Mouse (Mus musculus) embryonic facial prominence, embryonic 10.5 days (tissue): ENCODE data around the gene Arid5b. TPM values are rescaled to one million over a fixed set of nuclear protein-coding genes. Genes with fewer than 3 reads are reported as not detected.
A peak's percentile ranks its signal among the peaks of the same experiment; 100 is the strongest.

ENCODE experiments used
- DNase-seq: peaks from one replicate; pipeline ENCODE4 v3.0.0-alpha.2; 2017; ENCODE audit warnings: low spot score
- H3K27ac ChIP-seq: fragments of 300-500 bp; sonication (generic); replicated peaks from 2 replicates; pipeline ENCODE4 v1.5.1; 2016; ENCODE audit warnings: mild to moderate bottlenecking
- H3K27me3 ChIP-seq: fragments of 300-500 bp; sonication (generic); replicated peaks from 2 replicates; pipeline ENCODE4 v1.6.1; 2016; ENCODE audit warnings: low read depth, mild to moderate bottlenecking; ENCODE audit not compliant: poor library complexity, severe bottlenecking
- H3K36me3 ChIP-seq: fragments of 300-500 bp; sonication (generic); replicated peaks from 2 replicates; pipeline ENCODE4 v1.6.1; 2016; ENCODE audit warnings: mild to moderate bottlenecking, moderate library complexity
- H3K4me1 ChIP-seq: fragments of 300-500 bp; sonication (generic); 2 replicates; pipeline ENCODE4 v1.6.1; 2016
- H3K4me3 ChIP-seq: fragments of 300-500 bp; sonication (generic); 2 replicates; pipeline ENCODE4 v1.5.1; 2016; ENCODE audit warnings: mild to moderate bottlenecking, moderate library complexity
- H3K9me3 ChIP-seq: fragments of 300-500 bp; sonication (generic); 2 replicates; pipeline ENCODE4 v1.6.1; 2016; ENCODE audit warnings: mild to moderate bottlenecking
- WGBS: fragments of 180-500 bp; shearing (Covaris S2); methylation state at CpG from one replicate; pipeline ENCODE4 v1.1.7; 2016; 5-methylcytosine and 5-hydroxymethylcytosine counted together
- polyA plus RNA-seq: library from polyadenylated mRNA; unstranded; fragments of >200 nt; fragmentation: Nextera tagmentation; extraction: Ambion mirVana; gene quantifications from 2 replicates; pipeline ENCODE4 v1.2.1, GENCODE M21; 2016

Arid5b gene
- polyA plus RNA-seq, result 13.9 and 19.7 TPM in 2 replicates

DNA sequence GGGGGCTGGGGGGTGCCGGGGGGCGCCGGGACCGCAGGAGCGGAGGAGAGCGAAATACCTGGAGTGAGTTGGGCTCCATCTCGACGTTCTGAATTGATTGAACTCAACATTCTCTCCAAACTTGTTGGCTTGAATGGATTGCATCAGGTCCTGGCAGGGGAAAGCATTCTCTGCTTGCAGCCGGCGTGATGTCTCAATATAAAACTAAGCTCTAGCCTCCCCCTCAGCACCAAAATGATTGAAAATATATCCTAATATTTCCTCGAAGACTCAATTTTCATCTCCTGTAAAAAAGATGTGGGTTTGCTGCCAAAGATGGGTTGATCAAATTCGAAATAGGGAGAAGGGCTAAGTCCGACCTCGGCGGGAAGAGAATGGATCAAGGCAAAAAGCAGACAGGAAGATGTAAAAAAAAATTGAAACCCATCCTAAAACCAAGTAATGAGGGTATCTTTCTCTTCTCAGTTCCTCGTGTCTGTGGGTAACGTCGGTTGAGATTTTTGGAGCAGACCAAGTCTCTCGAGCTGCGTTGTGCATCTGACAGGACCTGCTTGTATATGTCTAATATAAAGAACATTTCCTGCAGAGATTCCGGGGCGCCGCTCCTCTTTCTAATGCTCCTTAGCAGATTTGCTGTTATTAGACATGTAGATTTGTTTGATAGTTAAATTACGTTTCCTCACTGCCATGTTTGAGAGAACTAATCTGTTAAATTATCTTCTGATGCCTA lies at the start of gene Arid5b:
TSS of gene Arid5b (minus strand) at position 109 of the 730 bp plus-strand sequence.
- peaks cover 55% of the 10 kb centered on the region for H3K4me1 ChIP-seq
- under 1% methylated on average over 24 of the region's 24 CpGs for WGBS

DNA sequence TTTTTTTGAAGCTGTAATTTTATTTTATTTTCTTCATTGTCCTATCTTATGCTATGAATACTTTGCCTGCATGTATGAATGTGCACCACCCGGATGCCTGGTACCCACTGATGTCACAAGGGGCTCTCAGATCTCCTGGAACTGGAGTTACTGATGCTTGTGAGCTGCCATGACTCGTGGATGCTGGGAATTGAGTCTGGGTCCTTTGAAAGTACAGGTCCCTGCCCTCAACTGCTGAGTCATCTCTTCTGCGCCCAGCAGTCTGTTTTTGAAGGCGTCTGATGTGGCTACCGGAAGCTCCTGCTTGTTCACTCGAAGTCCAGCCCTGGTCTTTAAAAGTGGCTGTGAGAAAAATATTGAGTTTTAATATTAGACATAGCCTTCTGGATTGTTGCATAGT lies 46.8 kb upstream of the Arid5b start:
- no peak for DNase-seq
- Histone ChIP-seq H3K27ac (no peak overlapping the region), H3K4me3 (no peak overlapping the region), H3K4me1 (peaks cover 9% of the 10 kb centered on the region; the same call in 1 of the 2 replicates), H3K27me3 (no peaks in the 10 kb centered on the region), H3K9me3 (no peaks in the 10 kb centered on the region), H3K36me3 (no peaks in the 10 kb centered on the region)
- 89% methylated on average over 6 of the region's 6 CpGs for WGBS

More for the DNA sequence above, at the start of gene Arid5b:
- no peaks in the 10 kb centered on the region for H3K9me3 ChIP-seq
- H3K36me3 ChIP-seq, result peaks cover 6% of the 10 kb centered on the region; the same call in 1 of the 2 replicates
- peak within 1 kb of the TSS; percentile 91 for H3K27ac ChIP-seq
- peak; percentile 70 for DNase-seq
- H3K27me3 ChIP-seq, result peaks cover 19% of the 10 kb centered on the region; the same call in 1 of the 2 replicates
- peak within 1 kb of the TSS; percentile 77 for H3K4me3 ChIP-seq

DNA sequence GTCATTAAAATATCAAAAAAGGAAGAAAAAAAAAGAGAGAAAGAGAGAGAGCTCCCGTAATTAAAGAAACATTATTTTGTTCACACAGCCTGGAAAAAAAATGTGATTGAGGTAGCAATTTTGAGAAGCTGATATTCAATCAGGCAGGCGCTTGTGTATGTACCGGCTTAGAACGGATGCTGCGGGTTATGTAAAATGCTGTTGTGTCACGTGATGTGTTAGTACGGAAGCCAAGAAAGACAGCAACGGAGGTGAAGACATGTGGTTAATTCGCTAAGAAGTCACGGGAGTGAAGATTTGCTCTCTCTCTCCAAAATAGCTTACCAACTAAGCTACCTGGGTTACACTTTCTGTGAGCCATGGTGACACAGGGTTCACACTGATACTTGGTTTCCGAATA lies 45.5 kb upstream of the Arid5b start:
- no peaks in the 10 kb centered on the region for H3K36me3 ChIP-seq
- H3K27ac ChIP-seq, result no peak overlapping the region
- no peak overlapping the region for H3K4me3 ChIP-seq
- H3K9me3 ChIP-seq, result no peaks in the 10 kb centered on the region
- peaks cover 15% of the 10 kb centered on the region for H3K4me1 ChIP-seq
- H3K27me3 ChIP-seq, result no peaks in the 10 kb centered on the region
- DNase-seq, result no peak
- WGBS, result 86% methylated on average over 11 of the region's 11 CpGs

DNA sequence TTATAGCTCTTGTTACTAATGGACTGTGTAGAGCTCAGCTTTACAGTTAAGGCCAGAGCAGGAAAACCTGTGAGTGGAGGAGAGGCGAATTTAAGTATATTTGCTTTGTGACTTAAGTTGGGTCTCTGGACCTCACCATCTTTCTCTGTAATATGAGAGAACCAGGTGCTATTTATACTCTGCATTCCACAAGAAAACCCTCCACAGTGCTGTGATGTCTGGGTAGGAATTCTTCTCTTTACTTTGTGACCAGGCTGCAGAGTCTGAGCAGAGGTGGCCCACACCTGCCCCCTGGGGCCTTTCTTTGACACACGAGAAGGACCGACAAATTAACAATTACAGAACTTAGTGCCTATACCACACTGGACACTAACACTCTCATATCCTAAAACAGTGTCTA lies 44.6 kb upstream of the Arid5b start:
- H3K9me3 ChIP-seq, result no peaks in the 10 kb centered on the region
- no peaks in the 10 kb centered on the region for H3K27me3 ChIP-seq
- 79% methylated on average over 3 of the region's 3 CpGs for WGBS
- no peak overlapping the region for H3K4me3 ChIP-seq
- H3K4me1 ChIP-seq, result peaks cover 17% of the 10 kb centered on the region
- H3K36me3 ChIP-seq, result no peaks in the 10 kb centered on the region
- no peak for DNase-seq
- H3K27ac ChIP-seq, result no peak overlapping the region

DNA sequence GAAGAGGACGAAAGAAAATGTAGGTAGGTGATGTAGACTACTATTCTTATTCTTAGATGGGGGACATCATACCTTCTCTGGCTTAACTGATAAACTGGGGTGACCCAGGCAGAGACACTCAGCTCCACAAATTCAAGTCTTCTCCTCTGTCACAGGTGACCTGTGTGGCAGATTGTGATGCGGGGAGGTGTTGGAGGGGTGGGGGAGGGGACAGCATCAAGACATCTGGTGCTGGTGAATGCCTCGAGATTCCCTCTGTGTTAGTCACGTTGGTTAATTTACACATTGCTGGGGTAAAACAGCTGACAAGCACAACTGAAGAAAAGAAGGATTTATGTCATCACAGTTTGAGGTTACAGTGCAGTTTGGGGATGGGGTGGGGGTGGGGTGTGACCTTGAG lies 42.4 kb upstream of the Arid5b start:
- WGBS, result 81% methylated on average over 4 of the region's 4 CpGs
- peaks cover 17% of the 10 kb centered on the region for H3K4me1 ChIP-seq
- H3K27ac ChIP-seq, result no peak overlapping the region
- H3K36me3 ChIP-seq, result no peaks in the 10 kb centered on the region
- H3K4me3 ChIP-seq, result no peak overlapping the region
- no peaks in the 10 kb centered on the region for H3K27me3 ChIP-seq
- H3K9me3 ChIP-seq, result no peaks in the 10 kb centered on the region
- DNase-seq, result no peak

DNA sequence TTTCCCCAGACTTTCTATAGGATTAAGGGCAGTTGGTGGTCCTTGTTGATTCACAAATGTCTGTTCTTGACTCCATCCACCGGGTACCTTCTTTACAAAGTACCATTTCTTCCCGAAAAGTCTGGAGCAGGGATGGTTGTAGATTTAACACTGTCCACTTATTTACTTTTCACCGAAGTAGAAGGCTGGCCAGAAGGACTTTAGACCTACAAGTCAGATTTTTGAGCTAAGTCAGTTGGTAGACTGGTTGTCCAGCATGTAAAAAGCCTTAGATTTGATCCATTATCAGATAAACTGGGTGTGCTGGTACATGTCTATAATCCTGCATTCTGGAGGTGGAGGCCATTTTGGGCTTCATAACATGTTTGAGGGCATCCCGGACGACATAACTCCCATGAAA lies 42.0 kb upstream of the Arid5b start:
- Histone ChIP-seq H3K36me3 (no peaks in the 10 kb centered on the region), H3K27ac (no peak overlapping the region), H3K9me3 (no peaks in the 10 kb centered on the region), H3K27me3 (no peaks in the 10 kb centered on the region), H3K4me3 (no peak overlapping the region), H3K4me1 (peaks cover 17% of the 10 kb centered on the region)
- no peak for DNase-seq
- 95% methylated on average over 5 of the region's 5 CpGs for WGBS

DNA sequence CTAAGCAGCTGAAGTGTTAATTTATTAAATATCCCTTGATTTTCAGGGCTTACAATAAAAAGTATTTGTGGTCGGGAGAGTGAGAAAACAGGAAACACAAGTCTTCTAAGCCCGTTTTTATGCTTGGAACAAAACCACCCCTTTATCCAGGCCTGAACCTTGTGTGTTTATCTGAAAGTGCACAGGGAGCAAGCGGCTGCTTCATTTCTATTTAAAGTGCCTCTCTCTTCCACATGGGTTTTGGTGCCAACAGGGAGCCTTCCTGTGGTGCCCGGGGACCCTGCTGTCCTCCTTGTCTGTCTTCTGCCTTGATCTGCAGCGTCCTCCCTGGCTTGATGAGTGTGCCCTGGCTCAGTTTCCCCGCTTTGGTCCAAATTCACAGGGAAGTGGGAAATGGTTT lies 40.9 kb upstream of the Arid5b start:
- DNase-seq, result no peak
- peak overlapping the region; percentile 19; the same call in 1 of the 2 replicates for H3K27ac ChIP-seq
- peaks cover 17% of the 10 kb centered on the region for H3K4me1 ChIP-seq
- WGBS, result 71% methylated on average over 6 of the region's 6 CpGs
- no peaks in the 10 kb centered on the region for H3K36me3 ChIP-seq
- H3K4me3 ChIP-seq, result no peak overlapping the region
- H3K9me3 ChIP-seq, result no peaks in the 10 kb centered on the region
- no peaks in the 10 kb centered on the region for H3K27me3 ChIP-seq

DNA sequence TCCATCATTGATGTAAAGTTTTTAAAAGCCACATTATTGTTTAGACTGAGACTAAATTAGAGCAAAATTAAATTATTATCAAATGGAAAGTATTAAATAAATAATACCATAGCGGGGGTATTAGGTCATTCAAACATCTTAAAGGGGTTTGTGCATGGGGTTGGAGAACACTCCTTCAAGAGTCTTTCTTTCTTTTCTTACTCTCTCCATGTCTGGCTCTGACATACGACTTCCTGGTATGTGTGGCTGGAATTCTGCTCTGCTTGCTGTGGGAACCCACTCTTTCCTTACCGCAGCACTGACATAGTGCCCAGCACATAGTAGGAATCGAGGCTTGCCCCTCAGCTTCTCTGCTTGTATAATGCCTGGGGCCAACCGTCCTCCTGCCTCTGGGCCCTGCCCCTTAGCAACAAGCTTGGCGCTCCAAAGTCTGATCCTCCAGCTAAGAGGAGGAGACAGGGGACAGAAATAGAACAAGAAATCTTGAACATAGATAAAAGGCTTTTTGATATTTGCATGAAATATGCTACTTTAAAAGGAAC lies 40.0 kb upstream of the Arid5b start:
- Histone ChIP-seq H3K9me3 (no peaks in the 10 kb centered on the region), H3K27ac (no peak overlapping the region; the same call in 1 of the 2 replicates), H3K4me1 (peaks cover 14% of the 10 kb centered on the region), H3K27me3 (no peaks in the 10 kb centered on the region), H3K4me3 (no peak overlapping the region), H3K36me3 (no peaks in the 10 kb centered on the region)
- 72% methylated on average over 6 of the region's 6 CpGs for WGBS
- no peak for DNase-seq

DNA sequence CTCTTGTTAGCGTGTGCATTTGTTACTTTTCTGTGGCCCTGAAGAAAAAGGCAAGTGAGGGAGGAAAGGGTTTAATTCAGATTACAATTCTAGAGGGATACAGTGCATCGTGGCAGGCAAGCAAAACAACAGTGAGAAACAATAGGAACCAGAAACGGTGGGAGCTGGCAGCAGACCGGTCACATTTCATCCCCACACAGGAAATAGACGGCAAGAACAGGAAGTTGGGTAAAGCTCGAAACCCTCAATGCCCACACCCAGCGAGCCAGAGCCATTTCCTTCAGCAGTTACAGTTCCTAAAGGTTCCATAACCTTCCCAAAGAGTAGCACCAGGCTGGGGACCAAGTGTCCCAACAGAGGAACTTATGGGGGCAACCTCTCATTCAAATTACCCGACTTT lies 34.2 kb upstream of the Arid5b start:
- no peak overlapping the region for H3K27ac ChIP-seq
- H3K4me1 ChIP-seq, result no peaks in the 10 kb centered on the region
- DNase-seq, result no peak
- H3K36me3 ChIP-seq, result no peaks in the 10 kb centered on the region
- no peak overlapping the region for H3K4me3 ChIP-seq
- H3K9me3 ChIP-seq, result 0 out of 2 replicates have a peak, but pooled peaks cover 5% of the 10 kb centered on the region
- H3K27me3 ChIP-seq, result no peaks in the 10 kb centered on the region
- 88% methylated on average over 8 of the region's 8 CpGs for WGBS

DNA sequence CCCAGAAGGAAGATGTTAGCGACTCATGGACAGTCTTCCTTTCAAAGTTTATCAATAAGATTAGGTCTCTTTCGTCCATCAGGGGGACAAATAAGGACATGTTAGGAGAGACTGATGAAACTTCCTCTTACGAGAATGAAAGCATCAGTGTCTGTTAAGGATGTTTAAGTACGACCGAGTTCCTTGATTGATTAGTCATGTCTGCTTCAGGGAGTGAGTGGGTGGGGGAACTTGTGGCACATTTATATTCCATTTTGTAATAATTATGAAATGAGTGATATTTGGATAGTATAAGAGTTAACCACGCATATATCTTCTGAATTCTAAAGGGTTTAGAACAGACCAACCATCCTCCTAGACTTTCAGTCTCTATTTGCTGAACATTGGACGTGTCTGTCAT lies 22.5 kb upstream of the Arid5b start:
- DNase-seq, result no peak
- Histone ChIP-seq H3K27me3 (no peaks in the 10 kb centered on the region), H3K4me3 (no peak overlapping the region), H3K27ac (no peak overlapping the region), H3K9me3 (no peaks in the 10 kb centered on the region), H3K4me1 (no peaks in the 10 kb centered on the region), H3K36me3 (no peaks in the 10 kb centered on the region)
- 84% methylated on average over 7 of the region's 7 CpGs for WGBS

DNA sequence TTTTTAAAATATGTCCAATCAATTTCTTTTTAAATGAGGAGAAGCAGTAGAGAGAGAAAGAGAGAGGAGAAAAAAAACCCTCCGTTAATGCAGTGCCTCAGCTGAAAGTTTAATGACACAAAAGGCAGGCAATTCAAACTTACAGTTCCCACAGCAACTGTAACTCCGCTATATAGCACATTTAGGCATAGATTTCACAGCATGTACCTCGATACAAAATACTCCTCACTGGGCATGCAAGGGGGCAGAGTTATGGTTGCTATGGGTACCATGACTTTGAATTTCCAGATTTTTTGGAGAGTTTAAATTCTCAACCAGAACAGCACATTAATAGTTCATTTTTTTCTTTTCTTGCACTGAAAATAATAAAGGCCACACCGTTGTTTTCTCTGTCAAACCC lies 10.9 kb upstream of the Arid5b start:
- no peak for DNase-seq
- 92% methylated on average over 4 of the region's 4 CpGs for WGBS
- no peak overlapping the region for H3K4me3 ChIP-seq
- no peaks in the 10 kb centered on the region for H3K27me3 ChIP-seq
- no peaks in the 10 kb centered on the region for H3K36me3 ChIP-seq
- H3K27ac ChIP-seq, result no peak overlapping the region
- H3K4me1 ChIP-seq, result peaks cover 5% of the 10 kb centered on the region; the same call in 1 of the 2 replicates
- H3K9me3 ChIP-seq, result peaks cover 8% of the 10 kb centered on the region

DNA sequence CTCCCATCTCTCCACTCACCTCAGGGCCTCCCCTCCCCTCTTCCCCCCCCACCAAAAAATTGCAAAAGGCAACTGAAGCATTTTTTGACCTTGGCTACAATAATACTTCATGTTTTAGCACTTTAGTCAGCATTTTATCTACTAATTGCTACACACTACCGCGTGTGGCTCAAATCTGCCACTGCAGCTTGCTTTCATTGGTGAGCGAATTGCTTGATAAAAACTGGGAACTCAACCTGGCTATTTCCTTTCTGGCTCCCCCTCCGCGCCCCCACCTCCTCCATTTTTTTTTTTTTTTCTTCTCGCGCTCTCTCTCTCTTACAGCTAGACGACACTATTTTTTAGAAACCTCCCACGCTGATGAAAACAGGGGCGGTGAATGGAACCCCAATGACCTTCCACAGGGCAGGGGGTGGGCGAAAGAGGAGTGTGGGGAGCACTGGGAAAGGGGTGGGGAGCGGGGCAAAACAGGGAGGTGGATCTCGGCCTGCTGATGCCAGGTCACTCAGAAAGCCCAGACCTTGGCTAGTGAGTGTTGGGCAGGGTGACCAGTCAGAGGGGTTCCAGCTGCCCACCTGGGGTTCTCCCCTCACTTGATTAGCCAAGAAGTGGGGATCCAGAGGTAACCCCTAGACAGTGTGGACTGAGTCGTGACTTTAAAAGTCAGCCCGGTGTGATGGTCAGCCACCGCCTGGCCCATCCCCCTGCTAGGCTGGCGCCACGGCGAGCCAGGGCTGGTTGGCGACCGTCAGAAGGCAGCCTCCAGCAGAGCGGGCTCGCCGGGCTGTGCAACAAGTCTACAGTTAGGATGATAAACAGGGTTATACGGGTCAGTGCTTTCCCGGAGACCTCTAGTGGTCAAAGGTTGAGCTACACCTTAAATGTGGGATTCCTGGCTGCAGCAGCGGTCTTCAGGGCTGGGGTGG lies 4.2 kb upstream of the Arid5b start:
- no peaks in the 10 kb centered on the region; the same call in 1 of the 2 replicates for H3K9me3 ChIP-seq
- no peaks in the 10 kb centered on the region for H3K36me3 ChIP-seq
- H3K4me1 ChIP-seq, result peaks cover 37% of the 10 kb centered on the region
- WGBS, result 2% methylated on average over 27 of the region's 27 CpGs
- peak overlapping the region; percentile 59 for H3K4me3 ChIP-seq
- peak; percentile 84 for DNase-seq
- H3K27ac ChIP-seq, result peak overlapping the region; percentile 84
- peaks cover 19% of the 10 kb centered on the region; the same call in 1 of the 2 replicates for H3K27me3 ChIP-seq
